Mouse (Mus musculus) intestine, embryonic 14.5 days (tissue): Measurements from ENCODE around the gene Zbtb17. TPM values are rescaled to one million over a fixed set of nuclear protein-coding genes. Genes with fewer than 3 reads are reported as not detected.

Source experiments
- ATAC-seq: fragments of 200-750 bp; cut with Nextera tagmentation; replicated peaks from 2 replicates; pipeline ENCODE4 v1.8.0; 2017; ENCODE audit warnings: low read depth, moderate number of reproducible peaks, moderate TSS enrichment, moderate library complexity; ENCODE audit not compliant: low FRiP score, low TSS enrichment
- DNase-seq: peaks from one replicate; pipeline ENCODE4 v3.0.0-alpha.2; 2018; ENCODE audit warnings: low spot score
- H3K27ac ChIP-seq: fragments of 300-500 bp; sonication (generic); 2 replicates; pipeline ENCODE4 v1.5.1; 2014; ENCODE audit warnings: low read depth, mild to moderate bottlenecking, control low read depth
- H3K27me3 ChIP-seq: fragments of 300-500 bp; sonication (generic); replicated peaks from 2 replicates; pipeline ENCODE4 v1.6.1; 2014; ENCODE audit warnings: low read length, control low read depth; ENCODE audit not compliant: control insufficient read depth, insufficient read depth
- H3K36me3 ChIP-seq: fragments of 300-500 bp; sonication (generic); 2 replicates; pipeline ENCODE4 v1.6.1; 2014; ENCODE audit warnings: low read length, control low read depth; ENCODE audit not compliant: control insufficient read depth, insufficient read depth
- H3K4me1 ChIP-seq: fragments of 300-500 bp; sonication (generic); replicated peaks from 2 replicates; pipeline ENCODE4 v1.6.1; 2014; ENCODE audit warnings: low read length, control low read depth, mixed read lengths; ENCODE audit not compliant: control insufficient read depth, insufficient read depth
- H3K4me2 ChIP-seq: fragments of 300-500 bp; sonication (generic); 2 replicates; pipeline ENCODE4 v1.6.1; 2014; ENCODE audit warnings: low read length
- H3K4me3 ChIP-seq: fragments of 300-500 bp; sonication (generic); 2 replicates; pipeline ENCODE4 v1.5.1; 2014; ENCODE audit warnings: low read depth, low read length, control low read depth, mixed read lengths
- H3K9ac ChIP-seq: fragments of 300-500 bp; sonication (generic); 2 replicates; pipeline ENCODE4 v1.6.1; 2014; ENCODE audit warnings: mild to moderate bottlenecking, low read length
- H3K9me3 ChIP-seq: fragments of 300-500 bp; sonication (generic); 2 replicates; pipeline ENCODE4 v1.6.1; 2016; ENCODE audit warnings: low read length, control low read depth; ENCODE audit not compliant: control insufficient read depth
- WGBS: fragments of 180-500 bp; shearing (Covaris S2); extraction: QIAGEN DNeasy Blood & Tissue Kit; methylation state at CpG from one replicate; pipeline ENCODE4 v1.1.7; 2014; 5-methylcytosine and 5-hydroxymethylcytosine counted together
- polyA plus RNA-seq: library from polyadenylated mRNA; unstranded; fragments of >200 nt; fragmentation: Nextera tagmentation; extraction: Ambion mirVana; gene quantifications from 2 replicates; pipeline ENCODE4 v1.2.1, GENCODE M21; 2014

Zbtb17 gene
- polyA plus RNA-seq, 1 experiment from 2014 or later: 29.9 TPM

GRCm38 (mm10) chr4:141506352-141506751, 61.9 kb downstream of the Zbtb17 start:
- DNase-seq (peak; percentile 82), ATAC-seq (peak; percentile 59)
- peaks cover 22% of the 10 kb centered on the region for H3K4me1 ChIP-seq
- no peaks in the 10 kb centered on the region for H3K36me3 ChIP-seq
- no peaks in the 10 kb centered on the region for H3K9me3 ChIP-seq
- no peak overlapping the region for H3K4me3 ChIP-seq
- H3K9ac ChIP-seq: 0 out of 2 replicates have a peak overlapping the region, but pooled peaks have one; percentile 4
- H3K27me3 ChIP-seq: no peaks in the 10 kb centered on the region
- WGBS: 50% methylated on average over 10 of the region's 10 CpGs
- peak overlapping the region; percentile 65 for H3K27ac ChIP-seq
- H3K4me2 ChIP-seq: peak overlapping the region; percentile 6; the same call in 1 of the 2 replicates

- 81% methylated on average over 10 of the region's 10 CpGs for WGBS
- peak; percentile 59 for DNase-seq
- Histone ChIP-seq H3K4me2 (no peak overlapping the region), H3K4me3 (no peak overlapping the region), H3K4me1 (peaks cover 21% of the 10 kb centered on the region), H3K9ac (0 out of 2 replicates have a peak overlapping the region, but pooled peaks have one; percentile 4), H3K9me3 (no peaks in the 10 kb centered on the region), H3K36me3 (no peaks in the 10 kb centered on the region), H3K27me3 (no peaks in the 10 kb centered on the region), H3K27ac (peak overlapping the region; percentile 65)
- no peak for ATAC-seq
Measured at GRCm38 (mm10) chr4:141506893-141507292, 62.4 kb downstream of the Zbtb17 start.

- no peak for ATAC-seq
- 86% methylated on average over 13 of the region's 13 CpGs for WGBS
- H3K4me1 ChIP-seq: peaks cover 39% of the 10 kb centered on the region
Measured at GRCm38 (mm10) chr4:141510457-141510856, 66.0 kb downstream of the Zbtb17 start.

DNA sequence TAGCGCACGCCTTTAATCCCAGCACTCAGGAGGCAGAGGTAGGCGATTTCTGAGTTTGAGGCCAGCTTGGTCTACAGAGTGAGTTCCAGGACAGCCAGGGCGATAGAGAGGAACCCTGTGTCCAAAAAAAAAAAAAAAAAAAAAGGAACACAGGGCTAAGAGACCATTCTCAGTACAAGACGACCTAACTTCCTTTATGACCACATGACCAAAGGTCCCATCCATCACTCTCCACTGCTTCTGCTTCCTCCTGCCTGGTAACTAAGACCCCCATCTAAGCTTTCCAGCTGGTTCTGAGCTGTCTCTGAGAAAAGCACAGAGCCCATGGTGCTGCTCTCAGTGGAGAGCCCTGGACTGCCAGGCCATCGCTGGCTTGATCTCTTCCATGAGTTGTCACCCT, 67.7 kb downstream of the Zbtb17 start:
- Histone ChIP-seq H3K4me1 (peaks cover 37% of the 10 kb centered on the region), H3K27me3 (no peaks in the 10 kb centered on the region), H3K9ac (no peak overlapping the region), H3K4me2 (no peak overlapping the region), H3K36me3 (peaks cover 17% of the 10 kb centered on the region), H3K9me3 (no peaks in the 10 kb centered on the region), H3K27ac (no peak overlapping the region), H3K4me3 (no peak overlapping the region)
- ATAC-seq: no peak
- DNase-seq: no peak
- 76% methylated on average over 6 of the region's 6 CpGs for WGBS

More at GRCm38 (mm10) chr4:141510457-141510856, 66.0 kb downstream of the Zbtb17 start:
- no peak overlapping the region for H3K9ac ChIP-seq
- no peaks in the 10 kb centered on the region for H3K27me3 ChIP-seq
- no peak overlapping the region for H3K4me2 ChIP-seq
- DNase-seq: no peak
- H3K36me3 ChIP-seq: peaks cover 4% of the 10 kb centered on the region; the same call in 1 of the 2 replicates
- H3K9me3 ChIP-seq: no peaks in the 10 kb centered on the region
- no peak overlapping the region for H3K27ac ChIP-seq
- H3K4me3 ChIP-seq: no peak overlapping the region

- no peak overlapping the region for H3K27ac ChIP-seq
- no peaks in the 10 kb centered on the region for H3K27me3 ChIP-seq
- ATAC-seq (no peak), DNase-seq (peak; percentile 56)
- peaks cover 34% of the 10 kb centered on the region for H3K36me3 ChIP-seq
- no peak overlapping the region for H3K9ac ChIP-seq
- 39% methylated on average over 12 of the region's 12 CpGs for WGBS
- peaks cover 34% of the 10 kb centered on the region for H3K4me1 ChIP-seq
- no peak overlapping the region for H3K4me3 ChIP-seq
- no peaks in the 10 kb centered on the region for H3K9me3 ChIP-seq
- peak overlapping the region; percentile 23 for H3K4me2 ChIP-seq
Measured at GRCm38 (mm10) chr4:141514179-141514641, 69.8 kb downstream of the Zbtb17 start.

Other genes starting within 250 kb of the Zbtb17 start
- 4.6 and 4.9 TPM in 2 replicates for gene Rsg1, start 230.7 kb upstream of the Zbtb17 start, polyA plus RNA-seq
- gene Arhgef19, start 205.2 kb upstream of the Zbtb17 start, polyA plus RNA-seq: 14.2 and 15.8 TPM in 2 replicates
- 3.4 and 3.5 TPM in 2 replicates for gene Epha2, start 143.4 kb upstream of the Zbtb17 start, polyA plus RNA-seq
- gene Fam131c, start 76.4 kb upstream of the Zbtb17 start, polyA plus RNA-seq: 2.4 and 2.9 TPM in 2 replicates
- 0.30 TPM in 1 of 2 replicates, not detected in the other for gene Clcnka, start 45.9 kb upstream of the Zbtb17 start, polyA plus RNA-seq
- gene Clcnkb, start 28.6 kb upstream of the Zbtb17 start, polyA plus RNA-seq: 0.51 TPM in 1 of 2 replicates, not detected in the other
- 3.5 and 3.8 TPM in 2 replicates for gene Hspb7, start 23.9 kb upstream of the Zbtb17 start, polyA plus RNA-seq
- 0.20 TPM in 1 of 2 replicates, not detected in the other for gene Srarp, start 8.5 kb upstream of the Zbtb17 start, polyA plus RNA-seq
- gene Spen, start 93.9 kb downstream of the Zbtb17 start, polyA plus RNA-seq: 12.8 and 14.9 TPM in 2 replicates
- 94.6 and 108 TPM in 2 replicates for gene Fblim1, start 161.4 kb downstream of the Zbtb17 start, polyA plus RNA-seq
- gene Tmem82, start 174.0 kb downstream of the Zbtb17 start, polyA plus RNA-seq: 6.0 and 8.4 TPM in 2 replicates
- gene Slc25a34, start 179.2 kb downstream of the Zbtb17 start, polyA plus RNA-seq: 0.17 and 0.26 TPM in 2 replicates
- 3.2 and 3.7 TPM in 2 replicates for gene Plekhm2, start 220.2 kb downstream of the Zbtb17 start, polyA plus RNA-seq
- gene Rsc1a1, start 240.9 kb downstream of the Zbtb17 start, polyA plus RNA-seq: 2.2 and 3.7 TPM in 2 replicates